8 mouse cellular contexts compared by ENCODE assay signal in the genomic region with DNA sequence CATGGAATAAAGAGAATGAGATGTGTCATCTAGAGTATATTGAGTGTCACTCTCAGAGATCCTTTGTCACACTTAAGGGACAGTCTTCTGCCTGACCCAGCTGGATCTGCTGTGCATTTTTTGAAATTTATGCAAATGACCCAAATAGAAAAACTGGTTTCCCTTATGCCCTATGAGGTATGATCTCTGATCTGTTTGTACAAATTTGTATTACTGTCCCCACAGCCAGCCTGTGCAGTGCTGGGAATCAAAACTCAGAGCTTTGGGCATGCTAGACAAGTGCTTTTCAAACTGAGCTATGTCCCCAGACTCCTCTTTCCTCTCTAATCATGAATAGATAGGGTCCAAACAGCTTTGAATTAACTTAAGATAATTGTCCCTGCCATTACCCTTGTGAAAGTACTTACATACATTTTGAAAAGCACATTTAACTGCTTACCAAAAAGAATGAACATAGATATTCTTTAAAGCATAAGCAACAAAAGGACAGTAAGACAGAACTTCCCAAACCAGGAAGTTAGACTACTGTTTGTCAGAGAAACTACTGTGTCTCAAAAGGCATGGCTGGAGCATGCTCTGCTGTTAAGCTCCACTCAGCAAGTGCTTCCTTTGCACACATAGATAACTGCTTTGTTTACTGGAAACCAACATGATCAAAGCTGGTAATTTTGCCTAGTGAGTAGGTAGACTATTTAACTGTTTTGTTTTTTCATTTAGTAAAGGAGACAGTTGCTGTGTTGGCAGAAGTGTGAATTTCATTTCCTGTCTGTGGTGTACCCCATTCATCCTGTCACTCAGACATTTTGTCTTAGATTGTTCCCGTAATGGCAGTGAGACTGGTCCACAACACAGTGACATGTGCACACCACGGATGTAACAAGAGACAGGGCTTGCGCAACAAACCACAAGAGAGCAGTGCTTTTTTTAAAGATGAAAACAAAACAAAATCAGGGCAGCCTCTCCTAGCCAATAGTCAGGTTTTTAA.
DNase-seq lines count a peak whose midpoint lies in the region; ATAC-seq and TF ChIP-seq lines count a peak whose summit lies in the region.

No protein-coding gene starts in this region.

- TF ChIP-seq POLR2A in spleen, adult 2 months (IDR thresholded peaks at IDR 0.05; ENCODE audit: low read depth, low read length), result no peak

- WGBS in kidney, embryonic 15.5 days, result 48% methylated on average over 3 of the region's 3 CpGs
- 23% methylated on average over 3 of the region's 3 CpGs for WGBS in liver, embryonic 13.5 days (ENCODE audit: insufficient replicate concordance)
- 4% methylated on average over 3 of the region's 3 CpGs for WGBS in spleen, adult 2 months
- 50% methylated on average over 3 of the region's 3 CpGs for WGBS in hindbrain, embryonic 13.5 days

- H3K4me2 ChIP-seq in kidney, embryonic 15.5 days, result no peak overlapping the region
- no peak overlapping the region for H3K4me2 ChIP-seq in liver, embryonic 13.5 days
- no peak overlapping the region for H3K4me2 ChIP-seq in hindbrain, embryonic 13.5 days

- no peaks in the 10 kb centered on the region for H3K4me1 ChIP-seq in kidney, embryonic 15.5 days
- H3K4me1 ChIP-seq in liver, embryonic 13.5 days (replicated peaks), result peaks cover 28% of the 10 kb centered on the region
- peaks cover 13% of the 10 kb centered on the region for H3K4me1 ChIP-seq in spleen, adult 2 months (ENCODE audit: control insufficient read depth, insufficient read depth, insufficient read length)
- no peaks in the 10 kb centered on the region for H3K4me1 ChIP-seq in hindbrain, embryonic 13.5 days (replicated peaks)

- H3K27ac ChIP-seq in kidney, embryonic 15.5 days, result no peak overlapping the region
- peak overlapping the region; percentile 43; the same call in 1 of the 2 replicates for H3K27ac ChIP-seq in liver, embryonic 13.5 days
- H3K27ac ChIP-seq in spleen, adult 2 months (ENCODE audit: insufficient read depth, low read length), result peak overlapping the region; percentile 71
- no peak overlapping the region for H3K27ac ChIP-seq in hindbrain, embryonic 13.5 days

- H3K36me3 ChIP-seq in kidney, embryonic 15.5 days, result no peaks in the 10 kb centered on the region
- 0 out of 2 replicates have a peak, but pooled peaks cover 3% of the 10 kb centered on the region for H3K36me3 ChIP-seq in liver, embryonic 13.5 days
- H3K36me3 ChIP-seq in spleen, adult 2 months (ENCODE audit: control insufficient read depth, insufficient read depth, low read length), result no peaks in the 10 kb centered on the region
- H3K36me3 ChIP-seq in hindbrain, embryonic 13.5 days, result no peaks in the 10 kb centered on the region

- no peak overlapping the region for H3K4me3 ChIP-seq in kidney, embryonic 15.5 days (replicated peaks)
- no peak overlapping the region for H3K4me3 ChIP-seq in liver, embryonic 13.5 days (replicated peaks)
- H3K4me3 ChIP-seq in spleen, adult 2 months (ENCODE audit: extremely low read depth, insufficient read depth, insufficient read length), result no peak overlapping the region
- no peak overlapping the region for H3K4me3 ChIP-seq in hindbrain, embryonic 13.5 days

- no peaks in the 10 kb centered on the region for H3K27me3 ChIP-seq in kidney, embryonic 15.5 days
- H3K27me3 ChIP-seq in liver, embryonic 13.5 days, result no peaks in the 10 kb centered on the region
- no peaks in the 10 kb centered on the region for H3K27me3 ChIP-seq in spleen, adult 2 months (ENCODE audit: control insufficient read depth, insufficient read depth, low read length)
- no peaks in the 10 kb centered on the region for H3K27me3 ChIP-seq in hindbrain, embryonic 13.5 days

- H3K9me3 ChIP-seq in kidney, embryonic 15.5 days (replicated peaks), result no peaks in the 10 kb centered on the region
- no peaks in the 10 kb centered on the region for H3K9me3 ChIP-seq in liver, embryonic 13.5 days (replicated peaks)
- no peaks in the 10 kb centered on the region for H3K9me3 ChIP-seq in hindbrain, embryonic 13.5 days

- no peak for TF ChIP-seq CTCF in spleen, adult 2 months (IDR thresholded peaks at IDR 0.05; ENCODE audit: extremely low read depth, insufficient read depth, insufficient read length, insufficient replicate concordance)

- H3K9ac ChIP-seq in kidney, embryonic 15.5 days, result no peak overlapping the region
- H3K9ac ChIP-seq in liver, embryonic 13.5 days, result no peak overlapping the region
- H3K9ac ChIP-seq in hindbrain, embryonic 13.5 days, result no peak overlapping the region

- ATAC-seq in kidney, embryonic 15.5 days (replicated peaks; ENCODE audit: low FRiP score), result no peak
- peak; percentile 100 for ATAC-seq in granulocyte monocyte progenitor cell, adult 5-6 weeks (replicated peaks; ENCODE audit: poor library complexity, severe bottlenecking)
- no peak for ATAC-seq in liver, embryonic 13.5 days (ENCODE audit: low read depth)
- no peak for ATAC-seq in hindbrain, embryonic 13.5 days (ENCODE audit: low FRiP score)

- DNase-seq in kidney, adult 11 months, result peak; percentile 22
- peak; percentile 77 to 82 for DNase-seq in CD8-positive naive resting alpha-beta T cell, adult 2 months (ENCODE audit: low read depth in 2 of 2, low spot score in 2 of 2)
- DNase-seq in liver, embryonic 13.5 days, result no peak
- peak; percentile 60 to 84 for DNase-seq in spleen, adult 2 months (ENCODE audit: low read depth in 1 of 2, low spot score in 2 of 2)
- DNase-seq in right cerebral cortex, postnatal 4 days, result no peak

Comparison
In these comparisons a context has a peak if more than half of its experiments do, and no peak if none do; other contexts are left out.
1. DNase-seq: peak in kidney, adult 11 months (single experiment), CD8-positive naive resting alpha-beta T cell, adult 2 months (2 of 2) and spleen, adult 2 months (2 of 2); none in liver, embryonic 13.5 days (single experiment) and right cerebral cortex, postnatal 4 days (single experiment).
2. H3K27ac ChIP-seq: peak in liver, embryonic 13.5 days (single experiment) and spleen, adult 2 months (single experiment); none in kidney, embryonic 15.5 days (single experiment) and hindbrain, embryonic 13.5 days (single experiment).